Mouse (Mus musculus) spleen, adult 2 months (tissue): ENCODE measurements around the gene Nolc1. TPM values are rescaled to one million over a fixed set of nuclear protein-coding genes. Genes with fewer than 3 reads are reported as not detected.

Experiments used
- DNase-seq, 2 experiments: peaks; one replicate each; pipeline versions ENCODE4 v3.0.0 to v3.0.0-alpha.2; 2012 to 2021; ENCODE audit warnings: low spot score in 2 of 2, low read depth in 1 of 2
- H3K27ac ChIP-seq: fragments of 200-500 bp; 2 replicates; pipeline ENCODE4 v1.5.1; 2012; ENCODE audit warnings: low read length, inconsistent platforms; ENCODE audit not compliant: insufficient read depth
- H3K27me3 ChIP-seq: fragments of 200-500 bp; 2 replicates; pipeline ENCODE4 v1.6.1; 2012; ENCODE audit warnings: mild to moderate bottlenecking, moderate library complexity, low read length, inconsistent platforms; ENCODE audit not compliant: control insufficient read depth, insufficient read depth
- H3K36me3 ChIP-seq: fragments of 200-500 bp; 2 replicates; pipeline ENCODE4 v1.6.1; 2012; ENCODE audit warnings: mild to moderate bottlenecking, low read length, inconsistent platforms; ENCODE audit not compliant: control insufficient read depth, insufficient read depth
- H3K4me1 ChIP-seq: fragments of 200-500 bp; 2 replicates; pipeline ENCODE4 v1.6.1; 2011; ENCODE audit warnings: inconsistent platforms; ENCODE audit not compliant: control insufficient read depth, insufficient read depth, insufficient read length
- H3K4me3 ChIP-seq: fragments of 200-500 bp; 2 replicates; pipeline ENCODE4 v1.5.1; 2011; ENCODE audit warnings: mild to moderate bottlenecking, inconsistent platforms; ENCODE audit not compliant: insufficient read depth, insufficient read length; ENCODE audit errors: extremely low read depth
- CTCF ChIP-seq: fragments of 200-500 bp; IDR thresholded peaks from 2 replicates; pipeline ENCODE4 v1.5.1; 2011; ENCODE audit warnings: mild to moderate bottlenecking, inconsistent platforms; ENCODE audit not compliant: insufficient read depth, insufficient read length, insufficient replicate concordance; ENCODE audit errors: extremely low read depth
- POLR2A ChIP-seq: fragments of 200-500 bp; IDR thresholded peaks from 2 replicates; pipeline ENCODE4 v1.6.1; 2011; ENCODE audit warnings: low read depth, low read length, inconsistent platforms
- WGBS: fragments of 180-500 bp; shearing (Covaris S2); methylation state at CpG from one replicate; pipeline ENCODE4 v1.1.7; 2018; 5-methylcytosine and 5-hydroxymethylcytosine counted together
- polyA plus RNA-seq: library from polyadenylated mRNA; depleted of rRNA; stranded (reverse); fragments of >200 nt; gene quantifications from 2 replicates; pipeline ENCODE4 v1.2.3, GENCODE M21; 2012

The Nolc1 gene
- polyA plus RNA-seq, 1 experiment = 10.3 TPM

DNA sequence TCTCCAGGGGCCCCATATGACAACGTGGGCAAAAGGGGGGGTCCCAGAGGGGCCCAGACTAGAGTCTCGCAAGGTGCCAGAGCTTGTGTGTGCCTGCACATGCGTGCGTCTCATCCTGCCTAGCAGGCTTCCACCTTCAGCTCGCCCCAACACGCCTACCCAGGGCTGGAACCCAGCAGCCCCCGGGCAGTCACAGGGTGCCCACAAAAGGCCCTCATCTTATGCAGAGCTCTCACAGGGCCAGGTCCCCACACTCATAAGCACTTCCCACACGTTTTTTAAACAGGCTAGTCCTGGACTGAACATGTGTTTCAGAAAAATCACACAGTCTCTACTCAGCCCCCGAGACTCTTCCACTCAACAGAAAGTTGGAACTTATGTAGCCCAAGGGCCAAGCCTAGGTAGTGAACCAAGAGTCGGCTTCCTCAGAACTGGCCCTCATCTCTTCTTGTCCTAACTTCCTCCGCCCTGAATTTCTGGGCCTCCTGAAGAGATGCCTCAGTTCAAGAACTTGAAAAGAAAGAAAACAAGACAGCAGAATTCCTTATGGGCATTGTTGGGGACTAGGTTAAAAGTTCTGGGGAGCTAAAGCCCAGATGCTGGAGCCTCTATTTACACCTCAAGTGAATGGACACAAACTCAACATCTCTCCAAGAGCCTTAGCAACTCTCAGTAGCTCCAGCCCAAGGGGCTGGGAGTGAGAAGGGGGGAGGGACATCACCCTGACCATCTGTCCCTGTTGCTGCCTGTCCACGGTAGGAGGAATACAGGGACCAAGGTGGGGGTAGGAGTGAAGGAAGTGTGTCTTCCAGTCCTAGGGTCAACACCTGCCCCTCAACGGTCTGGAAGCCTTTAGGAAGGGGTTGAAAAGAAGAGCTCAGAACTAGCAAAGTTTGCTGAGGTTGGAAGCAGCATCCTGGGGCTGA lies 37.5 kb upstream of the Nolc1 start:
- Histone ChIP-seq H3K36me3 (peaks cover 31% of the 10 kb centered on the region), H3K4me1 (peaks cover 37% of the 10 kb centered on the region; the same call in 1 of the 2 replicates), H3K27me3 (no peaks in the 10 kb centered on the region), H3K27ac (peak overlapping the region; percentile 49), H3K4me3 (peak overlapping the region; percentile 62)
- DNase-seq = no peak
- WGBS = 8% methylated on average over 13 of the region's 13 CpGs
- TF ChIP-seq CTCF (no peak), POLR2A (no peak)

DNA sequence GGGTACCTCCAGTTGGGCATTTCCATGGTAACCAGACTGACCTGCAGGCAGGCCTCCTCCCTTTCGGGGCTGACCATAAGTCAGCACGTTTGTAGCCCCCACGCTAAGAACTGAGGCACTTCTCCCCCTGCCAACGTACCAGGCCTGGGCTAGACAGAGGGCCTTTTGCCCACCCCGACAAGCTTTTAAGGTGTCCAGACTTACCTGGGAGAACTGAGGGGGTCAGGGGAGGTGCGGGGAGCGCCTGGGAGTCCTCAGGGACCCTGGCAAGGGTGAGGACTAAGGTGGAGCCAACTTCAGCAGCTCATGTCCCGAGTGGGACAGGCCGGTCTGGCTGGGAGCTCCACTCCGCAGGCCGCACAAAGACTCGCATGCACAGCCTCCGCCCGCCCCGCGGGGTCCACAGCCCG lies 36.8 kb upstream of the Nolc1 start:
- TF ChIP-seq POLR2A = no peak
- TF ChIP-seq CTCF = no peak
- H3K36me3 ChIP-seq = peaks cover 24% of the 10 kb centered on the region
- H3K4me1 ChIP-seq = peaks cover 43% of the 10 kb centered on the region; the same call in 1 of the 2 replicates
- peak overlapping the region; percentile 49 for H3K27ac ChIP-seq
- 2% methylated on average over 16 of the region's 17 CpGs for WGBS
- peak overlapping the region; percentile 62 for H3K4me3 ChIP-seq
- no peak for DNase-seq
- H3K27me3 ChIP-seq = no peaks in the 10 kb centered on the region

DNA sequence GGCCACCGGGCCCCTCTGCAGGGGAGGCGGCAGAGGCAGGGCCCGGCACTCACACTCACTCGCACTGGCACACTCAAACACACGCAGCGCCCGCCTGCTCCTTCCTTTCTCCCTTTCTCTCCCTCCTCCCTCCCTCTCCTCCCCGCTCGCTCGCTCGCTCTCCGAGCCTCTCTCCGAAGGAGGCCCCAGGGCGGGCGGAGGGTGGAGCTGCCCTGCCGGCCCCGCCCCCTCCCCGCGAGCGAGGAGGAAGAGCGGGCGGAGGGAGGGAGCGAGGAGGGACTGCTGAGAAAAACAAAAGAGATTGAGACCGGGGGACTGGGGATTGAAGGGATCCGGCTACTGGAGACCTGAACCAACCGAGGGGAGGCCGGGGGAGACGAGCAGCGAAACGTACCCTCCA lies 36.2 kb upstream of the Nolc1 start:
- TF ChIP-seq POLR2A (peak; percentile 26; the same call in 1 of the 2 replicates), CTCF (no peak)

DNA sequence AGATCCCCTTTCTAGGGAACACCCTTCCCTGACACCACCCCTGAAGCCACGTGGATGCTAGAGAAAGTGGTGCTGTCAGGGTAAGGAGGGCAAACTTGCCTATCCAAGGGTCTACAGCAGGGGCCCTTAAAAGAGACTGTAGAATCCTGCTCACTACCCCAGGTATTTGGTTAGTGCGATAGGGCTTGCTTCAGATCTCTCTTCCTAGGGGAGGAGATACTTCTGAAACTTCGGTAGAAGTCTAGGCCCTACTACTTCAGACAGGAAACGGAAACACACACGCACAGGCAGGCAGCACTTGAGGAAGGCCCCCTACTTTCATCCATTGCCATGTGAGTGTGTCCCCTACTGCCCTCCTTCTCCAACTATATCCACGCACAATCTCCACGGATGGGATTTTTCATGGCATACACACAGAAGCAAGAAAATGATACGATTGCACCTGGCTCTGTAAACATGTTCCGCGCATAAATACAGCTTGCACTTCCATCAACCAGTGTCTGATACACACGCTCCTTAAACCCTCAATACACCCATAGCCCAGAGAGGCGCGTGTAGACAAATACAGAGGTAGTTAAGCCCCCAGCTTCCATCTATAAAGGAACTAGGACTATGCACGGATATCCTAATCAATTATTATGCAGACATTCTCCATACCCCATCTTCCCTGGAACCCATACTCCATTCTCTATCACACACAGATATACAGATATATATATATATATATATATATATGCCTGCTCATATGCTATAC lies 35.3 kb upstream of the Nolc1 start:
- Histone ChIP-seq H3K27me3 (no peaks in the 10 kb centered on the region), H3K4me1 (peaks cover 45% of the 10 kb centered on the region; the same call in 1 of the 2 replicates), H3K27ac (peak overlapping the region; percentile 96), H3K4me3 (peak overlapping the region; percentile 78; the same call in 1 of the 2 replicates), H3K36me3 (peaks cover 9% of the 10 kb centered on the region)
- WGBS = 19% methylated on average over 14 of the region's 14 CpGs
- peak in 1 of 2 experiments; percentile 42 for DNase-seq
- no peak for TF ChIP-seq POLR2A
- no peak for TF ChIP-seq CTCF

More for the DNA sequence above, 36.2 kb upstream of the Nolc1 start:
- no peaks in the 10 kb centered on the region for H3K27me3 ChIP-seq
- peak overlapping the region; percentile 78 for H3K4me3 ChIP-seq
- peaks cover 18% of the 10 kb centered on the region for H3K36me3 ChIP-seq
- DNase-seq = peak; percentile 65 to 91
- WGBS = under 1% methylated on average over 21 of the region's 30 CpGs
- peak overlapping the region; percentile 96 for H3K27ac ChIP-seq
- H3K4me1 ChIP-seq = peaks cover 45% of the 10 kb centered on the region; the same call in 1 of the 2 replicates

DNA sequence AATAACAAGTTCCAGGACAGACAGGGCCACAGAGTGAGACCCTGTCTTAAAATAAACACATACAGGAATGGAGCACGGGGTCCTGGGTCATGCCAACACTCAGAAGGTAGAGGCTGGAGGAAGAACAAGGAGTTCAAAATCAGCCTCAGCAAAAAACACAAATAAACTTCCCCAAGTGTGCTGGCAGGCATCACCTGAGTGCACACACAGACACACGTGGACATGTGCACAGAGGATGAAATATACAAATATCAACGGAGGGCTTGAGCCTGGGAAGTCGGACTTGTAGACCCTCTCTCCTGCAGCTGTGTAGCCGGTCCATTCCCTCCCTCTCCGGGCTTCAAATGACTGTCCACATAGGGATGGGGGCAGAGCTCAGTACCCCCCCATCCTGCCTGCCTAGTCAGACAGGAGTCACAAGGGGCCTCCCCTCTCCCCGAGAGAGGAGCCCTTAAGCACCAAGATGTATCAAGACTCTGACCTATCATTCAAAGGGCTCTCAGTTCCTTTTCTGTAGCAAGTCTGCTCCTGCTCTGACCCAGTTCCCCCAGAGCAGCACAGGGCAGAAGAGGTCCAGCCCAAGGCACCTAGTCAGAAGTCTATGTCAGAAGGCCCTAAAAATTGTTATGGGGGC lies 34.2 kb upstream of the Nolc1 start:
- no peaks in the 10 kb centered on the region for H3K36me3 ChIP-seq
- peak in 1 of 2 experiments; percentile 30 for DNase-seq
- TF ChIP-seq CTCF (no peak), POLR2A (no peak)
- no peak overlapping the region; the same call in 1 of the 2 replicates for H3K4me3 ChIP-seq
- no peaks in the 10 kb centered on the region for H3K27me3 ChIP-seq
- 15% methylated on average over 7 of the region's 7 CpGs for WGBS
- peak overlapping the region; percentile 61 for H3K27ac ChIP-seq
- H3K4me1 ChIP-seq = peaks cover 49% of the 10 kb centered on the region; the same call in 1 of the 2 replicates

DNA sequence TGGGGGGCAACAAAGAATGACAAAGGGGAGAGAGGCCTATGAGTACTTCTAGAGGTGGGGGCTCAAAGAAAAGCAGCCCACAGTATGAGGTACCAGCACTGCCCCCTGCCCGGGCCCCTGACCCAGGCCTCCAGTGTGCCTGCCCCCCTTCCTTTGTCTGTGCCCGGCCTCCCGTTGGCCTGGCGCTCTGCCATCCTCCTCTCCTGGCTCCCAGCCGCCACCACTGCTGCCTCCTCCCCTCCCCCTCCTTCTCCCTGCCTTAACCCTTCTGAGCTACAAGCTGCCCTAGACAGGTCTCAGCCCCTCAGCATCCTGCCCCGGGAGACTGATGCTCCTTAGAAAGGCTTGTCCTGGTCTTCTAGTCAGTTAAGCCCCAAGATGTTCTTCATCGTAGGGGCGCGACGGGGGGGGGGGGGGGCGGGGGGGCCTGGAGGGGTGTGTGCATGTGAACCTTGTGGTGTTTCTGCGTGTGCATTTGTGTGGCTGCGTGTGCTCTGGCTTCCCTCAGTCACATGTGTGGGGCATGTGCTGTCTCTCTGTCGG lies 33.7 kb upstream of the Nolc1 start:
- peaks cover 49% of the 10 kb centered on the region; the same call in 1 of the 2 replicates for H3K4me1 ChIP-seq

More for the DNA sequence above, 33.7 kb upstream of the Nolc1 start:
- Histone ChIP-seq H3K27me3 (no peaks in the 10 kb centered on the region), H3K4me3 (peak overlapping the region; percentile 5; the same call in 1 of the 2 replicates), H3K36me3 (no peaks in the 10 kb centered on the region), H3K27ac (peak overlapping the region; percentile 61)
- WGBS = 3% methylated on average over 14 of the region's 14 CpGs
- peak in 1 of 2 experiments; percentile 41 for DNase-seq
- TF ChIP-seq POLR2A = no peak
- no peak for TF ChIP-seq CTCF
